Mouse (Mus musculus): ENCODE results near the gene Camta1.

DNA sequence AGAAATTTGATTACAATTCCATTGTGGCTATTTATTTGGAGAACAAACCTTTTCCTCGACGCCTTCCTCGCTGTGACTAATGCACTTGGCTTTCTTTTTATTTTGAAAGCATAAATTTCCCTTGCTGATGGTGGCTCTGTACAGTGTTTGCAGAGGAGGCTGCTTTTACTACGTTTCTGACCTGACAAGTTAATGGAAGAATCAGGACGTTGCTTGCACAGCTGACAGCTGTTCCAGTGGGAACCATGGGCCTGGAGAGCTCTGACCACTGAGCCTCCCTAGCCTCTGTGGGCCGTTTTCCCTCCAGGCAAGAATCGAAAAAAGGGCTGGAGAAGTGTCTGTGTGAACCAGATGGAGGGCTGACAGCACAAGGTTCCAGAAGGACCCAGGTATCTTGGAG, 342.7 kb downstream of the Camta1 start:
- TF ChIP-seq GATA1 (IDR thresholded peaks at IDR 0.05; ENCODE audit: borderline replicate concordance, low read length) = no peak
- TF ChIP-seq FLI1 (IDR thresholded peaks at IDR 0.05; ENCODE audit: low read length) = no peak
